Mouse (Mus musculus): ENCODE measurements around the gene Tsc22d3.

DNA sequence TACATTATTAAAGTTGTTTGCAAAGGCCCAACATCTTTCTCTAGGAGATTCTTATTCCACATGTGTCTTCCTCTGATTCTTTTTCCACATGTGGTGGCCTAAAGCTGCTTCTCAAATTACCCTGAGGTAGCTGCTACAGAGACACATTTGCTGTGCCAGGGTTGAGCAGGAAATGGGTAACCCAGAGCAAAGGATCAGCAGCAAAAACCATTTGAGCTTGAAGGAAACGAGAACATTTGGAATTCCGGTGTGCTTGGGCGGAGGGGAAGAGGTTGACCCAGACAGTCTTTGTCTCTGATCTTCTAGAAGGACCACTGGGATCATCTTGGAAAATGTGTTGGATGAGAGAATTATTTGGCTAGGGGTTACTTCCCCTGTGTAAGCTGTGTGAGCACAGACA lies 24.8 kb downstream of the Tsc22d3 start:
- TF ChIP-seq CTCF (IDR thresholded peaks at IDR 0.05; ENCODE audit: control insufficient read depth, insufficient read depth, insufficient read length): no peak
- TF ChIP-seq MYOG (IDR thresholded peaks at IDR 0.05; ENCODE audit: control insufficient read depth, extremely low read depth, insufficient read length): no peak
